Mouse (Mus musculus): ENCODE results near the gene Arrdc5. TPM values are rescaled to one million over a fixed set of nuclear protein-coding genes. Genes with fewer than 3 reads are reported as not detected.

Gene Arrdc5
- total RNA-seq (2021): not detected
- long read RNA-seq, experiment 1: 0 reads
- long read RNA-seq, experiment 2: 0 reads

DNA sequence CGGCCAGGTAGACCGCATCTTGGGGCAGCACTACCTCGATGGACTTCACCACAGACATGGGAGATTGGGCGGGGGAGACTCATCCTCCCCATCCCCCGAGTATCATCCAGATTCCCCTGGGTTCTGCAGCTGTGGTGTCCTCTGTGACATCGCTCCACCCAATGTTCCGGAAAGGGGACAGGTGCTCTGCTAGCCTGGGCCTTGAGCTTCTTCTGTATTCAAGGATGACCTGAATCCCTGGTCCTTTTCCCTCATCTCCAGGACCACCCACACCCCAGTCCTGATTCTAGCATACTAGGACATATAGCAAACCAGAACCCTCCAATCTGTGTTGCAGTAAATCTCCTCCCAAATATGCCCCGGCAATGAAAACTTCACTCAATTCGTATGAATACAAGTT, at the start of gene Arrdc5:
Arrdc5 (minus strand) TSS at position 101 of the 400 bp plus-strand sequence.
- intact Hi-C loops (cut with DNase I): no loop called here
- DNase-seq (ENCODE audit: extremely low spot score in 1 of 2, low spot score in 2 of 2): no peak
- no peak for TF ChIP-seq CTCF (IDR thresholded peaks at IDR 0.05)
- H3K4me3 ChIP-seq: no peak within 1 kb of the TSS
- no peak within 1 kb of the TSS for H3K27ac ChIP-seq

DNA sequence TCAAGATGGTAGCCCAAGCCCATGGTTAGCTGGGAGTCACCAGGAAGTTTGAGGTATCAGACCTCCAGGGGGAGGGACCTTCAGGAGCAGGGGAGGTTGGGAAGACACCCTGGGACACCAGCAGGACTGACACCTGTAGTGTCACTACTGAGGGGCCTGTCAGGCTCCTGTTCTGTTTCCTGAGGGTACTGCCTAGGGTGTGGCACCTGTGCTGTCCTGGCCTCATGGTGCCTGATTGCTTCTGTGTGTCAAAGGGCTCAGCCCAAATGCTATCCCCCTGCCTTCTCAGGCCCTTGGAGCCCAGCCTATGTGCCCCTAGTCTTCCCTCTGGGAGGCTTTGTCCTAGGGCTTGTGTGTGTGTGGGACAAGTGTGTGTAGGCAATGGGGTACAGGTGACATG, 48.5 kb upstream of the Arrdc5 start:
- intact Hi-C loops (cut with DNase I): loop anchor here (2.0 to 5.0 kb wide), 2 partner anchors 22 to 216 kb away; partner anchors contain the start of gene Kdm4b
- no peak for TF ChIP-seq CTCF (IDR thresholded peaks at IDR 0.05)
- DNase-seq (ENCODE audit: extremely low spot score in 1 of 2, low spot score in 2 of 2): no peak
- Histone ChIP-seq H3K4me3 (no peak overlapping the region), H3K27ac (no peak overlapping the region)

DNA sequence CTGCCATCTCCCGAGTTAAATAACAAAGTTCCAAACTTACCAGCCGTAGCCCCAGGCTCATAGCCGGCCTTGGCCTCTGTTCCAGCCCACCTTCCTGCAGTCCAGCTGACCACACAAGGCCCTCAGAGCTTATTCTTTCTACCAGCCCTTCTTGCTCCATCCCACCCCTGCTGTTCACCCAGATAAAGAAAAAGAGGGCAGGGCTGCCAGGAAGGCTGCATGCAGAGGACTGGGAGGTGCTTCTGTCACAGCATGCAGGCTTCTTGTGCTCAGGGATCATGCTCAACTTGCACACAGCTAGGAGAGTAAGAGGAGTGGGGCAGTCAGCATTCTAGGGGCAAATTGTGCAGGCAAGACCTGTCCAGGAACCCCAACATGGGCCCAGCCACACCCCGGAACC, 48.0 kb upstream of the Arrdc5 start:
- no peak for TF ChIP-seq CTCF (IDR thresholded peaks at IDR 0.05)
- no peak overlapping the region for H3K27ac ChIP-seq
- H3K4me3 ChIP-seq: no peak overlapping the region
- no peak for DNase-seq (ENCODE audit: extremely low spot score in 1 of 2, low spot score in 2 of 2)
- intact Hi-C loops (cut with DNase I): loop anchor here (2.0 to 5.0 kb wide), 2 partner anchors 21 to 216 kb away; partner anchors contain the start of gene Kdm4b

DNA sequence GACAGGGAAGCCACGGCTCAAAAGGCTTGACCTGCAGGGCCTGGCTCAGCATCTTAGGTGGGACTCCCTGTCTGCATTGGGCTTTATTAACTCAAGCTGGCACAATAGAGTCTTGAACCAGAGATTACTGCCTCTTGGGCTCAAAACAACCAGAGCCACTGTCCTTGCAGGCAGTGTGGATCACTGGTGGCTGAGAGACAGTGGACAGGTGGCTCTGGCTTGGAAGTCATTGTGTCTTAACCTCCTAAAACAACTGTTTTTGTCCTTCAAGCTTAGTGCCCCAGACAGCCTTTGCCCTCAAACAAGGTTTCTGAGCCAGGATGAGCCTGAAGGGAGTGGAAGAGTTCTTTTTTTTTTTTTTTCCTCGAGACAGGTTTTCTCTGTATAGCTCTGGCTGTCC, 45.3 kb upstream of the Arrdc5 start:
- no peak for DNase-seq (ENCODE audit: extremely low spot score in 1 of 2, low spot score in 2 of 2)
- Histone ChIP-seq H3K4me3 (no peak overlapping the region), H3K27ac (no peak overlapping the region)
- intact Hi-C loops (cut with DNase I): loop anchor here (5.0 kb wide), 1 partner anchor 213 kb away; no protein-coding TSS in a partner anchor
- TF ChIP-seq CTCF (IDR thresholded peaks at IDR 0.05): no peak

DNA sequence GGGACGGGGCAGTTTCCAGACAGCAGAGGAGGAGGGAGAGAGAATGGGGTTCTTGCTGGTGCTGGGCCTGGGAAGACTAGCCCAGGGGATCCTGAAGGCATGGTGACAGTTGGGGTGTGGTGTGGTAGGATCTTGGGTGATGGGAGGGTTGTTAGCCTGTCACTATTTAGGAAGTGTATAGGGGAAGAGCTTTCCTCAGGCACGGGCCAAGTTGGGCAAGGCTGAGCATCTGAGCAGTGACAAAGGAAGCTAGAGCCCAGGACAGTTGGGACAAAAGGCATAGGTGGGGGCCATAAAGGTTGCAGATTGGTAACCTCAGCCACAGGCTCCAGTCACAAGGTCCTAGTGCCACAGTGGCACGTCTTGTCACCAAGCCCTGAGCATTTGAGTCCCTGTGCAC, 43.4 kb upstream of the Arrdc5 start:
- intact Hi-C loops (cut with DNase I): no loop called here
- no peak for DNase-seq (ENCODE audit: extremely low spot score in 1 of 2, low spot score in 2 of 2)
- Histone ChIP-seq H3K27ac (no peak overlapping the region), H3K4me3 (no peak overlapping the region)
- TF ChIP-seq CTCF (IDR thresholded peaks at IDR 0.05): no peak

DNA sequence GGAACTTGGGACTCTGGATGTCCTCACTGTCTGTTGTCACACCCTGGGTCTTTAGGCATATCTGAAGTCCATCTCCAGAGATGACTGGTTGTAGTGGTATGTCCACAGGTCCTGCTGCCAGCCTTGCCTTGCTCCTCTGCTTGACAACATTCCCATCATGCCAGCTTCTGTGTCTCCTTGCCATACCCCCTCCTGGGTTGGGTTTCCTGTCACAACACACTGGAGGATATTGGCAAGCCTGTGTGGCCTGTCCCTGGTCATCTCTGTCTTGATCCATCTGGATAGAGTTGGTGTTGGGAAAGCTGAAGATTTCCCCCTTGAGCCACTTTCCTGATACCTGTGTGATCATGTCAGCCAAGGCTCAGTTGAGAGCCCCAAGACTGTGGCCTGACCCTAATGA, 40.6 kb upstream of the Arrdc5 start:
- H3K4me3 ChIP-seq: no peak overlapping the region
- DNase-seq (ENCODE audit: extremely low spot score in 1 of 2, low spot score in 2 of 2): no peak
- TF ChIP-seq CTCF (IDR thresholded peaks at IDR 0.05): no peak
- intact Hi-C loops (cut with DNase I): no loop called here
- H3K27ac ChIP-seq: no peak overlapping the region

DNA sequence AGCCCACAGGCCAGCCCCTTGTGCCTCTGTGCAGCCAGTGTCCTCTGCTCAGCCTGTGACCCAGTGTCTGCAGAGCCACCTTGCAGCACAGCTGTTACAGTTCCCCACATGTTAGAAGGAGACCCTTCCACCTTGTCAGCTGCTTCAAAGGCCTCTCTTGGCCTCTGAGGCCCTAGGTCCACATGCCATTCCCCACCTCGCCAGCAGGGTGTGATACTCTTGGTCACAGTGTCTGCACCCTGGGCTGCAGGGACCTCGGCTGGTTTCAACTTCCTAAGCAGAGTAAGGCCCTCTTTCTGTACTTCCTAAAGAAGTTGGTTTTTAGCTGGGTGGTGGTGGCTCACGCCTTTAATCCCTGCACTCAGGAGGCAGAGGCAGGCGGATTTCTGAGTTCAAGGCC, 38.8 kb upstream of the Arrdc5 start:
- Histone ChIP-seq H3K27ac (no peak overlapping the region), H3K4me3 (no peak overlapping the region)
- TF ChIP-seq CTCF (IDR thresholded peaks at IDR 0.05): peak; percentile 56
- intact Hi-C loops (cut with DNase I): no loop called here
- no peak for DNase-seq (ENCODE audit: extremely low spot score in 1 of 2, low spot score in 2 of 2)

DNA sequence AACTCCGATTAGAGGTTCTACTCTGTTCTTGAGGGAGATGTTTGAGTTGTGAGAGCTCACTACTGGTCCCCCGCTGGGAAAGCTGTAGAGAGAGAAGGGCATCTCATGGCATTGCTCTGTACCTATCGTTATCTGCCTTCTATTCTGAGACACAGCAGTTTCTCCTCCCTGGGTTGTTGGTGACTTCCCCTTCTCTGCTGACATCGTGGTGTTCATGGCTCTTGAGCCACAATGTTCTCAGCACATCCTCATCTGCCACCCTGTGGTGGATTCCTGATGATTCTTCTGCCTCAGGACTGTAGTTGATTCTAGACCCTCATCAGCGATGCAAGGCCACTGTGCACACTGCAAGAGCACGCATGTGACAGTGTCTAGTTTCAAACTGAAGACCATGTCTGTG, 37.7 kb upstream of the Arrdc5 start:
- no peak for DNase-seq (ENCODE audit: extremely low spot score in 1 of 2, low spot score in 2 of 2)
- Histone ChIP-seq H3K27ac (no peak overlapping the region), H3K4me3 (no peak overlapping the region)
- intact Hi-C loops (cut with DNase I): no loop called here
- no peak; the same call in 1 of the 2 replicates for TF ChIP-seq CTCF (IDR thresholded peaks at IDR 0.05)

DNA sequence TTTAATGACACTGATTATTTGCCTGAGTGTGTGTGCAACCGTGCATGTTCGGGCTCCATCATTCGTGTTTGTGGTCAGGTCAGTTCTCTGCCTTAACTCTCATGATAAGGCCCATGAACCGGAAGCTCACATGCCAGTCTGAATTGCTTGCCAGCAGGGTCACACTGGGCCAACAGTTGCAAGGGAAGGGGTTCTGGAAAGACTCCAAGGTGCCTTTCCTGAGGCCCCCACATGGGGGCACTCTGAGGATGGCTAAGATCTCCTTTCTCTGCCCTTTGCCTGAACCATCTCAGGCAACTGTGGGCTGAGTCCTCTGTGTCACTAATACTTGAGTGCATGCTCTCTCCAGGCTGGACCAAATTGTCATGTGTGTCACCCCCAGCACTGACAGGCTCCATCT, 37.1 kb upstream of the Arrdc5 start:
- Histone ChIP-seq H3K27ac (no peak overlapping the region), H3K4me3 (no peak overlapping the region)
- intact Hi-C loops (cut with DNase I): no loop called here
- peak in 1 of 2 experiments; percentile 47 for DNase-seq (ENCODE audit: extremely low spot score in 1 of 2, low spot score in 2 of 2)
- peak; percentile 70 for TF ChIP-seq CTCF (IDR thresholded peaks at IDR 0.05)

DNA sequence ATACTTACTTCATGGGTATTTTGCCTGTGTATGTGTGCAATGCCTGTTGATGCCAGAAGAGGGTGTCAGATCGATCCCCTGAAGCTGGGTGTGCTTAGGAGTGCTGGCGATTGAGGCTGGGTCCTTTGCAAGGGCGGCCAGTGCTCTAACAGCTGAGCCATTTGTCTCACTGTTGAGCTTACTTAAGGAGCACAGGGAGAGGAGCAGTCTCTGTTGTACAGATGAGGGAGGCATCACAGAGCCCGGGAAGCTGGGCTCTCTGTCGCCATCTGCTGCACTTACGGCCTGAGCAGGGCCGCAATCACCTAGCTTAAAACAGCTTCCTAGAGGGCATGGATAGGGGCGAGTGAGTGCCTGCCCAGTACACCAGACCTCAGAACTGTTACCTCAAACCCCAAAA, 32.9 kb upstream of the Arrdc5 start:
- no peak for DNase-seq (ENCODE audit: extremely low spot score in 1 of 2, low spot score in 2 of 2)
- intact Hi-C loops (cut with DNase I): no loop called here
- Histone ChIP-seq H3K4me3 (no peak overlapping the region), H3K27ac (no peak overlapping the region)
- peak; percentile 34 for TF ChIP-seq CTCF (IDR thresholded peaks at IDR 0.05)

DNA sequence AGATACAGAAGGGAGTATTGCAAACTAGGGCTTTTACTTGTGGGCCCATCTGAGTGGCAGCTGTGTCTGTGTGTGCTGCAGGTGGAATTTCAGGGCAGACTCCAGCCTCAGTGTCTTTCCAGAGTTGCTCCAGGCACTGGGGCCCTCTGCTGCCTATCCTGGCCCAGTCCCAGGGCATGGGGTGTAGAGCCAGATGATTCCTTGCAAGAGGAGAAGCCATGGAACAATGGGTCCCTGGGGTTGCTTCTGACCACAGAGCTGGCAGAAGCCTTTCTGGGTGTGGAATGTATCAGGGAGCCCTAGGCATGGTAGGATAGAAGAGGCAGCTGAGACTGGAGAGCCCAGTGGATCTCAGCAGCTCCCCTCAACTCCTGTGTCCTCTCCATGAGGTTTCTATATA, 31.2 kb upstream of the Arrdc5 start:
- Histone ChIP-seq H3K27ac (no peak overlapping the region), H3K4me3 (no peak overlapping the region)
- no peak for DNase-seq (ENCODE audit: extremely low spot score in 1 of 2, low spot score in 2 of 2)
- intact Hi-C loops (cut with DNase I): no loop called here
- TF ChIP-seq CTCF (IDR thresholded peaks at IDR 0.05): no peak

DNA sequence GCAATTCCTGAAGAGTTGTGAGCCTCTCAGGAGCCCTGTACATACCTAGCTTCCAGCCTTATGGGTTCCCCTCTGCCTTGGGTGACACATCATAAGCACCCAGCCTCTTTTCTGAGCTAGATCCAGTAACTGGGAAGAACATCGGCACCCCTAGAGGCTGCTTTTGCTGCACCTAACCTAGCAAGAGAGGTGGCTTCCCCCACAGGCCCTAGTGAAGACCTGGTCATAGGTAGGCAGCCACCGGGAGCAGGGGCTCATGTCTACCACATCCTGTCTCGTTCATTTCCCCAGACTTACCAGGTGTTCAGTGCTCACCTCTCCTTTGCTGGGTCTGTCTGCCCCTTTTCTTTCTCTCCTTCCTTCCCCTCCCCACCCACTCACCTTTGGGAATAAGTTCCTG, 30.3 kb upstream of the Arrdc5 start:
- no peak; the same call in 1 of the 2 replicates for TF ChIP-seq CTCF (IDR thresholded peaks at IDR 0.05)
- Histone ChIP-seq H3K4me3 (no peak overlapping the region), H3K27ac (0 out of 2 replicates have a peak overlapping the region, but pooled peaks have one; percentile 2)
- no peak for DNase-seq (ENCODE audit: extremely low spot score in 1 of 2, low spot score in 2 of 2)
- intact Hi-C loops (cut with DNase I): no loop called here

DNA sequence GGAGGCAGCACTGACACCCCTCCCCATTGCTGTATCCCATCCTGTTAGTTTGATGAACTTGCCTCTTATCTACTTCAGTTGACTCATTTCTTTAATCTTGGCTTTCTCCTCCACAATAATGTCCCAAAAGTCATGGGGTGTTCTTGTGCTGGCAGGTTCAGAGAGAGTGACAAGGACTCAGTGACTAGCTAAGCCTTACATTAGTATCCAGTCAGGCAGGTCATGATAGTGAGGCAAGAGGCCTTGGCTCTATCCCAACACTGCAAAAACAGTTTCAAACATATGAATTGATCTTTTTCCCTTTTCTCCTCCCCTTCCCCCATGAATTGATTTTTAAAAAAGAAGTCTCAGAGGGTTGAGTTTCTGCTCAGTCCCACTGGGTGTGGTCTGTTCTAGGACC, 29.2 kb upstream of the Arrdc5 start:
- Histone ChIP-seq H3K27ac (no peak overlapping the region), H3K4me3 (no peak overlapping the region)
- intact Hi-C loops (cut with DNase I): no loop called here
- no peak for TF ChIP-seq CTCF (IDR thresholded peaks at IDR 0.05)
- no peak for DNase-seq (ENCODE audit: extremely low spot score in 1 of 2, low spot score in 2 of 2)

All from left cerebral cortex, adult 2 months (tissue).